Mouse (Mus musculus) myocyte (in vitro differentiated cells): ENCODE results near the gene Svop. TPM values are rescaled to one million over a fixed set of nuclear protein-coding genes. Genes with fewer than 3 reads are reported as not detected.

Experiments
- H3K27me3 ChIP-seq: one replicate; pipeline ENCODE4 v1.6.1; 2011; ENCODE audit not compliant: control insufficient read depth, insufficient read depth, insufficient read length
- H3K36me3 ChIP-seq: one replicate; pipeline ENCODE4 v1.6.1; 2011; ENCODE audit not compliant: control insufficient read depth, insufficient read depth
- H3K4me2 ChIP-seq: one replicate; pipeline ENCODE4 v1.6.1; 2011; ENCODE audit warnings: low read depth, control low read depth
- H3K4me3 ChIP-seq: one replicate; pipeline ENCODE4 v1.5.1; 2011; ENCODE audit warnings: mild to moderate bottlenecking, control low read depth, moderate library complexity
- H3K79me2 ChIP-seq: one replicate; pipeline ENCODE4 v1.6.1; 2011; ENCODE audit not compliant: control insufficient read depth, insufficient read depth
- H3ac ChIP-seq: one replicate; pipeline ENCODE4 v1.6.1; 2011; ENCODE audit not compliant: control insufficient read depth, insufficient read length
- CEBPB ChIP-seq: IDR thresholded peaks from 2 replicates; pipeline ENCODE4 v1.6.1; 2011; ENCODE audit warnings: mild to moderate bottlenecking, moderate library complexity; ENCODE audit not compliant: poor library complexity, insufficient read depth, severe bottlenecking
- E2F4 ChIP-seq: IDR thresholded peaks from one replicate; pipeline ENCODE4 v1.6.1; 2011; ENCODE audit warnings: mild to moderate bottlenecking, control low read depth, moderate library complexity; ENCODE audit not compliant: insufficient read depth
- MAX ChIP-seq: IDR thresholded peaks from one replicate; pipeline ENCODE4 v1.6.1; 2011; ENCODE audit warnings: low read depth, mild to moderate bottlenecking, control low read depth
- MYOD1 ChIP-seq, 3 experiments: IDR thresholded peaks; one replicate each; pipeline ENCODE4 v1.6.1; 2011; ENCODE audit warnings: control low read depth in 2 of 3, low read depth in 2 of 3, mild to moderate bottlenecking in 2 of 3, moderate library complexity in 1 of 3; ENCODE audit not compliant: insufficient read length in 2 of 3, control insufficient read depth in 1 of 3
- MYOG ChIP-seq, 3 experiments: IDR thresholded peaks; one replicate each; pipeline ENCODE4 v1.6.1; 2011; ENCODE audit warnings: control low read depth in 2 of 3, low read depth in 2 of 3, mild to moderate bottlenecking in 2 of 3; ENCODE audit not compliant: insufficient read length in 2 of 3, control insufficient read depth in 1 of 3, insufficient read depth in 1 of 3
- POLR2A ChIP-seq: IDR thresholded peaks from one replicate; pipeline ENCODE4 v1.6.1; 2011; ENCODE audit warnings: low read depth, mild to moderate bottlenecking, control low read depth, moderate library complexity; ENCODE audit not compliant: insufficient read length
- POLR2AphosphoS2 ChIP-seq: IDR thresholded peaks from one replicate; pipeline ENCODE4 v1.6.1; 2011; ENCODE audit warnings: low read depth, control low read depth; ENCODE audit not compliant: insufficient read length
- REST ChIP-seq: IDR thresholded peaks from one replicate; pipeline ENCODE4 v1.6.1; 2011; ENCODE audit warnings: mild to moderate bottlenecking, control low read depth, moderate library complexity; ENCODE audit not compliant: insufficient read depth, insufficient read length
- SRF ChIP-seq: IDR thresholded peaks from one replicate; pipeline ENCODE4 v1.6.1; 2011; ENCODE audit warnings: low read depth; ENCODE audit not compliant: control insufficient read depth, insufficient read length
- TCF12 ChIP-seq: IDR thresholded peaks from one replicate; pipeline ENCODE4 v1.6.1; 2011; ENCODE audit warnings: mild to moderate bottlenecking, control low read depth; ENCODE audit not compliant: poor library complexity, insufficient read depth, severe bottlenecking
- TCF3 ChIP-seq: IDR thresholded peaks from one replicate; pipeline ENCODE4 v1.6.1; 2011; ENCODE audit warnings: low read depth, control low read depth; ENCODE audit not compliant: insufficient read length
- USF1 ChIP-seq: IDR thresholded peaks from one replicate; pipeline ENCODE4 v1.6.1; 2011; ENCODE audit warnings: low read depth, mild to moderate bottlenecking, control low read depth, moderate library complexity
- polyA plus RNA-seq: library from polyadenylated mRNA; unstranded; fragments of >200 nt; fragmentation: generic; extraction: Trizol; gene quantifications from one replicate; pipeline ENCODE4 v1.2.1, GENCODE M21; 2012; ENCODE audit warnings: missing spikeins

Gene Svop
- polyA plus RNA-seq, 1 experiment, result 0.05 TPM

DNA sequence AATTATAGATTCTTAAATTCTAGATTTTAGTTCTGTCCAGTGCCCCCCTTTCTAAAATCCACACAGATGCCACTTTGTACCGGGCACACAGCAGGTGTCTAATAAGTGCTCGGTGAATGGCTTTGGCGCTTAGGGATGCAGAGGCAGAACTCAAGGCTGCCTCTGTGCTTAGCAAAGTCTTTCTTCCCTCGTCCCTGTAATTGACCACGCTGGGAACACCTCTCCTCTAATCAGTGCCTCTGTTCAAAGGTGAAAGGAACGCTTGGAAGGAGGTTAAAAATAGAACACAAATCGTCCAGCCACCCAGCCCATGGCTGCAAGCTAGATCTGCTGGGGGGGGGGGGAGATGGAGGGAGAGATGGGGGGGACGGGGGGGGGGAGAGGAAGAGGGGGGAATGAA, 50.9 kb downstream of the Svop start:
- Histone ChIP-seq H3K27me3 (peaks cover 30% of the 10 kb centered on the region), H3K4me3 (no peak overlapping the region), H3ac (no peak overlapping the region), H3K36me3 (no peaks in the 10 kb centered on the region), H3K79me2 (no peaks in the 10 kb centered on the region), H3K4me2 (no peak overlapping the region)
- TF ChIP-seq MAX (no peak), SRF (no peak), USF1 (no peak), POLR2AphosphoS2 (no peak), POLR2A (no peak), E2F4 (no peak), MYOG (IDR thresholded peaks at IDR 0.05; ENCODE audit: control insufficient read depth in 1 of 3, insufficient read depth in 1 of 3, insufficient read length in 2 of 3, low read depth in 2 of 3) (no peak), REST (no peak), MYOD1 (IDR thresholded peaks at IDR 0.05; ENCODE audit: control insufficient read depth in 1 of 3, insufficient read length in 2 of 3, low read depth in 2 of 3) (no peak), TCF3 (no peak), CEBPB (no peak), TCF12 (no peak)

GRCm38 (mm10) chr5:114035111-114035510, 56.3 kb downstream of the Svop start:
- H3K4me3 ChIP-seq, result no peak overlapping the region
- H3K27me3 ChIP-seq, result peaks cover 45% of the 10 kb centered on the region
- no peaks in the 10 kb centered on the region for H3K36me3 ChIP-seq
- TF ChIP-seq TCF12 (no peak), MAX (no peak), CEBPB (no peak), TCF3 (no peak), MYOG (IDR thresholded peaks at IDR 0.05; ENCODE audit: control insufficient read depth in 1 of 3, insufficient read depth in 1 of 3, insufficient read length in 2 of 3, low read depth in 2 of 3) (no peak), SRF (no peak), POLR2A (no peak), E2F4 (no peak), USF1 (no peak), POLR2AphosphoS2 (no peak), REST (no peak)
- H3ac ChIP-seq, result no peak overlapping the region
- no peak overlapping the region for H3K4me2 ChIP-seq
- H3K79me2 ChIP-seq, result no peaks in the 10 kb centered on the region

DNA sequence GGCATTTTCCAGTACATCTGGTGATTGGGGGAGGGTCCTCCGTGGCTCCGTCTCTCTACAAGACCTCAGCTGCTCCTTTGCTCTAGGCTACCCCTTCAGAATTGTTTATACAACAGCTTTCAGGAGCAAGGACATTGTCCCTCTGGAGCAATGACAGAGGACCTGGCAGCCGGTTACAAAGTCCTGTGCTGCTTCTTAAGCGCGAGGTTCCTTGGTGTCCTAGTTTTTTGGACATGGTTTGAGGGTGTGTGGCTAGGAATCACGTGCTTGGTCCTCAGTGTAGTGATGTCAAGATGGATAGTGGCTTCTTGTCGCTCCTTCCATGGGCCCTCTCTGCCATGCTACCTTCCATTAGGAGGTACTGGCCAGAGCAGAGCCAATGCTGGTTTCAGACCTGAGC, 57.0 kb downstream of the Svop start:
- Histone ChIP-seq H3K79me2 (no peaks in the 10 kb centered on the region), H3K4me2 (no peak overlapping the region), H3ac (no peak overlapping the region), H3K36me3 (no peaks in the 10 kb centered on the region), H3K27me3 (peaks cover 45% of the 10 kb centered on the region), H3K4me3 (no peak overlapping the region)
- no peak for TF ChIP-seq REST
- TF ChIP-seq SRF, result no peak
- no peak for TF ChIP-seq MYOD1 (IDR thresholded peaks at IDR 0.05; ENCODE audit: control insufficient read depth in 1 of 3, insufficient read length in 2 of 3, low read depth in 2 of 3)
- no peak for TF ChIP-seq USF1
- no peak for TF ChIP-seq TCF12
- no peak for TF ChIP-seq POLR2A

GRCm38 (mm10) chr5:114032161-114032763, 59.1 kb downstream of the Svop start:
- H3K27me3 ChIP-seq, result peaks cover 36% of the 10 kb centered on the region
- H3K79me2 ChIP-seq, result no peaks in the 10 kb centered on the region
- no peaks in the 10 kb centered on the region for H3K36me3 ChIP-seq
- no peak overlapping the region for H3ac ChIP-seq
- H3K4me3 ChIP-seq, result no peak overlapping the region
- no peak overlapping the region for H3K4me2 ChIP-seq
- no peak for TF ChIP-seq E2F4
- no peak for TF ChIP-seq POLR2AphosphoS2
- no peak for TF ChIP-seq CEBPB
- TF ChIP-seq USF1, result no peak
- no peak for TF ChIP-seq MYOG (IDR thresholded peaks at IDR 0.05; ENCODE audit: control insufficient read depth in 1 of 3, insufficient read depth in 1 of 3, insufficient read length in 2 of 3, low read depth in 2 of 3)
- no peak for TF ChIP-seq TCF12
- TF ChIP-seq MYOD1 (IDR thresholded peaks at IDR 0.05; ENCODE audit: control insufficient read depth in 1 of 3, insufficient read length in 2 of 3, low read depth in 2 of 3), result no peak
- TF ChIP-seq REST, result no peak
- no peak for TF ChIP-seq POLR2A
- TF ChIP-seq SRF, result no peak
- TF ChIP-seq TCF3, result no peak
- TF ChIP-seq MAX, result no peak

GRCm38 (mm10) chr5:114030652-114031051, 60.7 kb downstream of the Svop start:
- no peak overlapping the region for H3ac ChIP-seq
- no peaks in the 10 kb centered on the region for H3K79me2 ChIP-seq
- TF ChIP-seq TCF3 (no peak), MYOD1 (IDR thresholded peaks at IDR 0.05; ENCODE audit: control insufficient read depth in 1 of 3, insufficient read length in 2 of 3, low read depth in 2 of 3) (no peak), TCF12 (no peak), E2F4 (no peak), USF1 (no peak), POLR2AphosphoS2 (no peak), MAX (no peak), MYOG (IDR thresholded peaks at IDR 0.05; ENCODE audit: control insufficient read depth in 1 of 3, insufficient read depth in 1 of 3, insufficient read length in 2 of 3, low read depth in 2 of 3) (no peak), SRF (no peak), POLR2A (no peak), REST (no peak), CEBPB (no peak)
- H3K4me3 ChIP-seq, result no peak overlapping the region
- H3K27me3 ChIP-seq, result peaks cover 20% of the 10 kb centered on the region
- H3K36me3 ChIP-seq, result no peaks in the 10 kb centered on the region
- H3K4me2 ChIP-seq, result no peak overlapping the region
